Mouse (Mus musculus): ENCODE data around the gene Dlx4. TPM values are rescaled to one million over a fixed set of nuclear protein-coding genes. Genes with fewer than 3 reads are reported as not detected.

Gene Dlx4
- total RNA-seq, 2 experiments from 2014 or later = not detected

DNA sequence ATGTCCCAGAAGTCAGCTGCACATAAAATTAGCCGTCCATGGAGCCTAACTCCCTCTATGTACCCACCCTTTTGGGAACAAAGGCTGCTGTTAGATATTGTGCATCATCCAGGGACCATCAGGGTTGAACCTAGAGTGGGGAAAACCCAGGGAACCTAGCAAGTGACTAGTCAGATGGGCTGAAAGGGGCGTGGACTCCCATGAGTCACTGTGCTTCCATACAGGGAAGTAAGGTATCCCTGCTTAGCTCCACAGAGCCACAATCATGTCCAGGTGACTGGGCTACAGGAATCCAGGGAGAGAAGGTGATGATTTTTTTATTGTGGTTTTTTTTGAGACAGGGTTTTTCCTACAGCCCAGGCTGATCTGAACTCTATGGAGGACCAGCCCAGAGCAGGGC, 37.1 kb downstream of the Dlx4 start:
- ATAC-seq (replicated peaks; ENCODE audit: low FRiP score, low TSS enrichment, poor library complexity, severe bottlenecking) = no peak

- ATAC-seq (replicated peaks; ENCODE audit: low FRiP score, low TSS enrichment, poor library complexity, severe bottlenecking) = peak; percentile 65
These were observed 39.4 kb downstream of the Dlx4 start for GRCm38 (mm10) chr11:95106440-95107236.

DNA sequence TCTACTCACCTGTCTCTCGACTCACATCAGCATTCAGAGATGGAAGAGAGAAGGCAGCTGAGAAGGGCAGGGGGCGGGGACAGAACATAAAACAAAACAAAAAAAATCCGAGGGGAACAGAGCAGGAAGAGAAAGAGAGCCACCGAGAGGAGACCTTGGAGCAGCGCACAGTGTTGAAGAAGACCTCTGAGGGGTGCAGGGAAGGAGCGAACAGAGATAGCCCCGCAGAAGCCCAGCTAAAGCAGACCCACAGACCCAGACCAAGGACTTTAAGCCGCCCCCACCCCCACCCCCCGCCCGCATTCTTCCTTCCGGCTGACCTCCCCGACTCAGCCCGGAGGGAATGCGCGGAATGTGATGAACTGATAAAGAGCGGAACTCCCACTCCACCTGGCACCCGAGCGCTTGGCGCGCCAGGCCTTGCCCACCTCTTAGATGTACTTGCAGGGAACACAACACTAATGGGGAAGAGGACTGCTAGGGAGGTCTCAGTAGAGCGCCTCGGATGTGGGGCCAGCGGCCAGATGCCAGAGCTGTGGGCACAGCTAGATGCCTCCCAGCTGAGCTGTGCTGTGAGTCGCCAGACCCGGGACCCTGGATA, 40.7 kb downstream of the Dlx4 start:
- ATAC-seq (replicated peaks; ENCODE audit: low FRiP score, low TSS enrichment, poor library complexity, severe bottlenecking) = no peak

DNA sequence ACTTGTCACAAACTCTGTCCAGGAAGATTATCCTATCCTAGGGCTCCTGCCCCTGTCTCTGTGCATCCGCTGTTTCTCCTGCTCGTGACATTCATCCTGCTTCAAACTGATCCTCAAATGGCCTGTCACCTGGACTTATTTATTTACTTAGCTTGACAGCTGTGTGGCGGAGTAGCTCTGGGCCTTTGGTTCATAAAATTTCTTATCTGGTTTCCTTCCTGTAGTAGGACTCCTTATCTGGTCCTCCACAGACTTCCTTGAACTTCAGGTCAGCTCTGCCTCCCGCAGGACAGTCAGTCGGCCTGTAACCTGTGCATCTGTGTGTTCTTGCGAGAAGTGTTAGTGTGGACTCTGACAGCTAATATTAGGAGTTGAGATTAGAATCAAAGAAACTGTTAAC, 41.8 kb downstream of the Dlx4 start:
- peak; percentile 31; the same call in 1 of the 2 replicates for ATAC-seq (replicated peaks; ENCODE audit: low FRiP score, low TSS enrichment, poor library complexity, severe bottlenecking)

- no peak for ATAC-seq (replicated peaks; ENCODE audit: low FRiP score, low TSS enrichment, poor library complexity, severe bottlenecking)
These were observed 43.7 kb downstream of the Dlx4 start for GRCm38 (mm10) chr11:95102161-95102904.

DNA sequence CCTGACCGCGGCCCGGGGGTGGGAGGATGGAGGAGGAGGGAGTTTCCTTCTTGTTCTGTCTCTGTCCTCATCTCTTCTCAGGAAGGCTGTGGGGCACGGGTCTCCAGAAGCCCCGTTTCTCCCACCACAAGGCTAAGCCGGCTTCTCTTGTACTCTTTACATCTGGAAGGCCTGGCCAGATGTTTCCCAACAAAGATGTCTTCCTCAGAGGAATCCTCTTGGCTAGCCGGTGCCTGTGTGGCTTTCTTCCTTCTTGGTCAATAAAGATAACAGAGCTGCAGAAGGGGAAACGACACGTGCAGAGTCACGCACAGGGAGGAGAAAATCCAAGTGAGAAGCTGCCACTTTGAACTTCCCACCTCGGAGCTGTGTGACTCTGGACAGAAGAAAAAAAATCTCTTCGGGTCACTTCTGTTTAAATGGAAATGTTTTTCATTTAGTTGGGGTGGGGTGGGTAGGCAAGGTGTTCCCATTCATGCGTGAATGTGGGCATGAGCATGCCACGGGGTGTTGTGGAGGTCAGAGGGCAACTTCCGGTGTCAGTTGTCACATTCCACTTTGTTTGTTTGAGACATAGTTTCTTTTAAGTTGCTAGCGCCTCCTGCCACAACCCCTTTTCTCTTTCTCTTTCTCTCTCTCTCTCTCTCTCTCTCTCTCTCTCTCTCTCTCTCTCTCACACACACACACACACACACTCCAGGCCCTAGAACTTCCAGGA, 44.8 kb downstream of the Dlx4 start:
- no peak for ATAC-seq (replicated peaks; ENCODE audit: low FRiP score, low TSS enrichment, poor library complexity, severe bottlenecking)

GRCm38 (mm10) chr11:95100393-95100792, 45.7 kb downstream of the Dlx4 start:
- no peak for ATAC-seq (replicated peaks; ENCODE audit: low FRiP score, low TSS enrichment, poor library complexity, severe bottlenecking)

DNA sequence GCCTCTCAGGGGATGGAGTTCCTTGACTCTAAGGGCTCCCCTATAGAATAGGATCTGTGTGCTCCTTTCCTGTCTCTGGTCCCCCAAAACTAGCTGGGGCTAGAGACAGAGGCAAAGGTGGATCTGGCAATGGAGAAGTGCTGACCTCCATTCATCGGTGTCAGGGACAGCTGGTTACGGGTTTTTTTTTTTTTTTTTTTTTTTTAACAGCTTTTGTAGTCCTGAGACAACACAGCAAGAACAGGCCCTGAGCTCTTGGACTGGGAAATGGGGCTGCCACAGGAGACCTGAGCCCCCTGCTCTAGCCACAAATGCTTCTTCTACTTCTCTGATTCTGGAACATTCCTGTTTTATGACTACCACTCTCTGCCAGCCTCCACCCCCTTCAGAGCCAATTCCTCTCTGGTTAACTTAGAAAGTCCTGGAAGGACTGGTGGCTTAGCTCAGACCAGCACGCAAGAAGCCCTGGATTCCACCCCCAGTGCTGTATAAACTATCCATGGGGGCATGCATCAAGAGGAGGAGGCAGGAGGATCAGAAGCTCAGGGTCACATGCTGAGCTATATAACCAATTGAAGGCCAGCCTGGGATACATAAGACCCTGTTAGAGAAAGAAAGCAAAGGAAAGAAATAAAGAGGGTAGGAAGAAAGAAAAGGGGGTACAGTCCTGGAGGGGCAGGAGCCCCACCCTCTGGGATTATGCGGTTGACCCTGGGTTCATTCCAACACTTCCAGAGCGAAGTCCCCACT, 47.5 kb downstream of the Dlx4 start:
- no peak for ATAC-seq (replicated peaks; ENCODE audit: low FRiP score, low TSS enrichment, poor library complexity, severe bottlenecking)

GRCm38 (mm10) chr11:95097889-95098288, 48.2 kb downstream of the Dlx4 start:
- no peak for ATAC-seq (replicated peaks; ENCODE audit: low FRiP score, low TSS enrichment, poor library complexity, severe bottlenecking)

DNA sequence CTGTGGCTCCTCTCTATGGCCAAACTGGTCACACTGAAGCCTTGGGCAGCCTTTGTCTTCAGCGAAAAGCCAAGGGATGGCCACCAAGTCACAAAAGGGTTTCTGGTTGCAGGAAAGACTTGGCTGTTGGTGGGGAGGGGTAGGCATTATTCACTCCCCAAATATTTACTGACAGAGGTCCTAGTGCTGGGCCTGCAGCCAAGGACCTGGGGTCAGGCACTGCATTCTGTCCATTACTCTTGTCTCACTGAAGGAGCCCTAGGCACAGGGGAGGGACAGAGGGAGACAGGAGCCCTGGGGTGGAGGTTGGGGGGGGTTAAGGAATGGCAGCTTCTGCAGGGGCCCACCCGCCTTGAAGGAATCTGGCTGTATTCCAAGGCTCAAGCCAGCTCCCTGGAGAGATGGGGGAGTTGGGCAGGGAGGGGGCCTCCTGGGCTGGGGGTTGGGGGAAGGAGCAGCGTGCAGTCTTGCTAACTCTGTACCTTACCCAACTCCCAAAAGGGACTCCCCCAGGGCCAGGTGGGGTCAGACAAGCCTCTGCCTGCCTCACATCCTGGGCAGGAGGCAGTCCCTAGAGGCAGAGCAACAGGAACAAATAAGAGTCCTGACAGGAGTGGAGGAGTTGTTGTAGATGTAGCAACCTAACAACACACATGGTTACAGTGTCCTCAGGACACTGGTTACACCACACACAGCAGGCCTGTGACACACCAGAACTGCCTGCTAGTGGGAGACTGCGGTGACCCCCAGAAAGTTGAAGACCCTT, 49.3 kb downstream of the Dlx4 start:
- ATAC-seq (replicated peaks; ENCODE audit: low FRiP score, low TSS enrichment, poor library complexity, severe bottlenecking) = no peak

- ATAC-seq (replicated peaks; ENCODE audit: low FRiP score, low TSS enrichment, poor library complexity, severe bottlenecking) = no peak
These were observed 50.5 kb downstream of the Dlx4 start for GRCm38 (mm10) chr11:95095596-95095995.

DNA sequence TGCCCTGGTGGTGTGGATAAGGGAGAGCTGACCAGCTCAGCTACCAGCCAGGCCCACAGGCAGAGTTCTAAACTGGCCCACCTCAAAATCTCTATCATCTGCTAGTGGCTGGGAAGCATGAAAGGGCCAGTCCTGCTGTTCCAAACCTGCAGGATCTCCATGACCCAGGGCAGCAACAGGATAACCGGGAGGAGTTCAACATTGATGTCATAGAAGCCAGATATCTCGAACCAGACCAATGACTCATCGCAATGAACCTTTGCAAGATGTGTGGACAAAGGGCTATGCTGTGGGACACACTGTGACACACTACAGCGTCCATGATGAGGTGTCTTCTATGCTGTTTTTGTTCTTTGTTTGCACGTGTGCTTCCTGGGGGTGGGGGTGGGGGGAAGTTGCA, 53.0 kb downstream of the Dlx4 start:
- ATAC-seq (replicated peaks; ENCODE audit: low FRiP score, low TSS enrichment, poor library complexity, severe bottlenecking) = no peak

Other genes starting within 250 kb of the Dlx4 start
- not detected in 2 replicates for gene Col1a1, start 210.0 kb downstream of the Dlx4 start, total RNA-seq (2014; fragmentation: Nextera tagmentation)
- gene Col1a1, start 210.0 kb downstream of the Dlx4 start, total RNA-seq (2017) = not detected in 2 replicates
- not detected in 2 replicates for gene Hils1, start 178.7 kb downstream of the Dlx4 start, total RNA-seq (2014; fragmentation: Nextera tagmentation)
- gene Hils1, start 178.7 kb downstream of the Dlx4 start, total RNA-seq (2017) = not detected in 2 replicates
- not detected in 2 replicates for gene Sgca, start 169.9 kb downstream of the Dlx4 start, total RNA-seq (2014; fragmentation: Nextera tagmentation)
- not detected in 2 replicates for gene Sgca, start 169.9 kb downstream of the Dlx4 start, total RNA-seq (2017)
- gene Ppp1r9b, start 155.2 kb downstream of the Dlx4 start, total RNA-seq (2014; fragmentation: Nextera tagmentation) = 121 and 137 TPM in 2 replicates
- 174 and 229 TPM in 2 replicates for gene Ppp1r9b, start 155.2 kb downstream of the Dlx4 start, total RNA-seq (2017)
- 69.9 and 89.1 TPM in 2 replicates for gene Samd14, start 136.4 kb downstream of the Dlx4 start, total RNA-seq (2014; fragmentation: Nextera tagmentation)
- gene Samd14, start 136.4 kb downstream of the Dlx4 start, total RNA-seq (2017) = 29.0 and 30.8 TPM in 2 replicates
- gene Pdk2, start 104.9 kb downstream of the Dlx4 start, total RNA-seq (2014; fragmentation: Nextera tagmentation) = 16.9 and 21.5 TPM in 2 replicates
- 3.2 and 5.2 TPM in 2 replicates for gene Pdk2, start 104.9 kb downstream of the Dlx4 start, total RNA-seq (2017)
- gene Itga3, start 69.5 kb downstream of the Dlx4 start, total RNA-seq (2014; fragmentation: Nextera tagmentation) = not detected in 2 replicates
- gene Itga3, start 69.5 kb downstream of the Dlx4 start, total RNA-seq (2017) = 0.28 TPM in 1 of 2 replicates, not detected in the other
- not detected in 2 replicates for gene Dlx3, start 26.1 kb downstream of the Dlx4 start, total RNA-seq (2014; fragmentation: Nextera tagmentation)
- not detected in 2 replicates for gene Dlx3, start 26.1 kb downstream of the Dlx4 start, total RNA-seq (2017)
- gene Tac4, start 115.3 kb upstream of the Dlx4 start, total RNA-seq (2014; fragmentation: Nextera tagmentation) = not detected in 2 replicates
- gene Tac4, start 115.3 kb upstream of the Dlx4 start, total RNA-seq (2017) = not detected in 2 replicates
- 62.2 and 67.6 TPM in 2 replicates for gene Kat7, start 164.0 kb upstream of the Dlx4 start, total RNA-seq (2014; fragmentation: Nextera tagmentation)
- gene Kat7, start 164.0 kb upstream of the Dlx4 start, total RNA-seq (2017) = 60.5 and 78.9 TPM in 2 replicates
- gene Fam117a, start 190.8 kb upstream of the Dlx4 start, total RNA-seq (2014; fragmentation: Nextera tagmentation) = 68.2 and 71.9 TPM in 2 replicates
- 49.9 and 50.2 TPM in 2 replicates for gene Fam117a, start 190.8 kb upstream of the Dlx4 start, total RNA-seq (2017)
- 30.6 and 84.7 TPM in 2 replicates for gene Slc35b1, start 238.4 kb upstream of the Dlx4 start, total RNA-seq (2014; fragmentation: Nextera tagmentation)
- 29.3 and 54.5 TPM in 2 replicates for gene Slc35b1, start 238.4 kb upstream of the Dlx4 start, total RNA-seq (2017)